Mouse (Mus musculus): ENCODE measurements at regions not wholly inside any gene's neighbourhood (a gene's known extent, or its start where the extent isn't known, plus 50 kb on each side); places are given as distances from the start of the nearest gene placed in this dataset.

- no peaks in the 10 kb centered on the region for H3K36me3 ChIP-seq (ENCODE audit: insufficient read depth, low read length)
- H3K27ac ChIP-seq (ENCODE audit: low read depth, low read length), result no peak overlapping the region
- H3K4me1 ChIP-seq (ENCODE audit: insufficient read depth, low read length), result no peaks in the 10 kb centered on the region
- H3K9me3 ChIP-seq (ENCODE audit: low read length), result no peaks in the 10 kb centered on the region
- H3K27me3 ChIP-seq (ENCODE audit: insufficient read depth, low read length), result no peaks in the 10 kb centered on the region
- H3K4me2 ChIP-seq (ENCODE audit: low read depth, low read length, poor library complexity, severe bottlenecking), result peak overlapping the region; percentile 47
- H3K4me3 ChIP-seq (ENCODE audit: low read depth, low read length), result peak overlapping the region; percentile 22; the same call in 1 of the 2 replicates
- no peak for TF ChIP-seq CTCF (IDR thresholded peaks at IDR 0.05)
- WGBS, result 73% methylated on average over 12 of the region's 12 CpGs
- ATAC-seq (ENCODE audit: low FRiP score), result 0 out of 2 replicates have a peak, but pooled peaks have one; percentile 15
- DNase-seq (ENCODE audit: low spot score), result no peak
- H3K9ac ChIP-seq (replicated peaks; ENCODE audit: low read length, poor library complexity, severe bottlenecking), result no peak overlapping the region
Observed at GRCm38 (mm10) chr10:111388545-111389320, 84.3 kb upstream of the Nap1l1 start.

- no peak overlapping the region for H3K4me3 ChIP-seq (ENCODE audit: low read depth, low read length)
- TF ChIP-seq CTCF (IDR thresholded peaks at IDR 0.05), result no peak
- H3K4me2 ChIP-seq (ENCODE audit: low read depth, low read length, poor library complexity, severe bottlenecking), result no peak overlapping the region
- no peaks in the 10 kb centered on the region for H3K4me1 ChIP-seq (ENCODE audit: insufficient read depth, low read length)
- WGBS, result 57% methylated on average over 9 of the region's 9 CpGs
- no peaks in the 10 kb centered on the region for H3K27me3 ChIP-seq (ENCODE audit: insufficient read depth, low read length)
- H3K36me3 ChIP-seq (ENCODE audit: insufficient read depth, low read length), result no peaks in the 10 kb centered on the region
- no peaks in the 10 kb centered on the region for H3K9me3 ChIP-seq (ENCODE audit: low read length)
- H3K27ac ChIP-seq (ENCODE audit: low read depth, low read length), result no peak overlapping the region
- ATAC-seq (ENCODE audit: low FRiP score) (no peak), DNase-seq (ENCODE audit: low spot score) (peak; percentile 52)
- H3K9ac ChIP-seq (replicated peaks; ENCODE audit: low read length, poor library complexity, severe bottlenecking), result no peak overlapping the region
Observed at GRCm38 (mm10) chr10:111389890-111390289, 83.1 kb upstream of the Nap1l1 start.

- 95% methylated on average over 9 of the region's 9 CpGs for WGBS
- DNase-seq (ENCODE audit: low spot score), result no peak
- Histone ChIP-seq H3K4me2 (ENCODE audit: low read depth, low read length, poor library complexity, severe bottlenecking) (no peak overlapping the region), H3K9ac (replicated peaks; ENCODE audit: low read length, poor library complexity, severe bottlenecking) (no peak overlapping the region), H3K27ac (ENCODE audit: low read depth, low read length) (no peak overlapping the region), H3K27me3 (ENCODE audit: insufficient read depth, low read length) (no peaks in the 10 kb centered on the region), H3K9me3 (ENCODE audit: low read length) (no peaks in the 10 kb centered on the region), H3K4me1 (ENCODE audit: insufficient read depth, low read length) (no peaks in the 10 kb centered on the region), H3K36me3 (ENCODE audit: insufficient read depth, low read length) (no peaks in the 10 kb centered on the region), H3K4me3 (ENCODE audit: low read depth, low read length) (no peak overlapping the region)
- no peak for TF ChIP-seq CTCF (IDR thresholded peaks at IDR 0.05)
- no peak for ATAC-seq (ENCODE audit: low FRiP score)
Observed at GRCm38 (mm10) chr10:111394421-111394820, 78.6 kb upstream of the Nap1l1 start.

GRCm38 (mm10) chr10:111405071-111405470, 68.0 kb upstream of the Nap1l1 start:
- Histone ChIP-seq H3K9ac (replicated peaks; ENCODE audit: low read length, poor library complexity, severe bottlenecking) (no peak overlapping the region), H3K4me1 (ENCODE audit: insufficient read depth, low read length) (no peaks in the 10 kb centered on the region), H3K4me3 (ENCODE audit: low read depth, low read length) (no peak overlapping the region), H3K9me3 (ENCODE audit: low read length) (no peaks in the 10 kb centered on the region), H3K36me3 (ENCODE audit: insufficient read depth, low read length) (no peaks in the 10 kb centered on the region), H3K27me3 (ENCODE audit: insufficient read depth, low read length) (no peaks in the 10 kb centered on the region), H3K27ac (ENCODE audit: low read depth, low read length) (no peak overlapping the region), H3K4me2 (ENCODE audit: low read depth, low read length, poor library complexity, severe bottlenecking) (no peak overlapping the region)
- WGBS, result 90% methylated on average over 6 of the region's 6 CpGs
- no peak for TF ChIP-seq CTCF (IDR thresholded peaks at IDR 0.05)
- ATAC-seq (ENCODE audit: low FRiP score), result no peak
- DNase-seq (ENCODE audit: low spot score), result no peak

GRCm38 (mm10) chr10:111408887-111409286, 64.1 kb upstream of the Nap1l1 start:
- H3K9ac ChIP-seq (replicated peaks; ENCODE audit: low read length, poor library complexity, severe bottlenecking), result no peak overlapping the region
- no peak for DNase-seq (ENCODE audit: low spot score)
- 85% methylated on average over 3 of the region's 3 CpGs for WGBS
- ATAC-seq (ENCODE audit: low FRiP score), result no peak
- H3K9me3 ChIP-seq (ENCODE audit: low read length), result no peaks in the 10 kb centered on the region
- H3K36me3 ChIP-seq (ENCODE audit: insufficient read depth, low read length), result no peaks in the 10 kb centered on the region
- no peak overlapping the region for H3K27ac ChIP-seq (ENCODE audit: low read depth, low read length)
- no peak overlapping the region for H3K4me2 ChIP-seq (ENCODE audit: low read depth, low read length, poor library complexity, severe bottlenecking)
- no peaks in the 10 kb centered on the region for H3K27me3 ChIP-seq (ENCODE audit: insufficient read depth, low read length)
- no peak for TF ChIP-seq CTCF (IDR thresholded peaks at IDR 0.05)
- no peak overlapping the region for H3K4me3 ChIP-seq (ENCODE audit: low read depth, low read length)
- no peaks in the 10 kb centered on the region for H3K4me1 ChIP-seq (ENCODE audit: insufficient read depth, low read length)

- Histone ChIP-seq H3K27ac (ENCODE audit: low read depth, low read length) (no peak overlapping the region), H3K4me3 (ENCODE audit: low read depth, low read length) (no peak overlapping the region), H3K4me1 (ENCODE audit: insufficient read depth, low read length) (no peaks in the 10 kb centered on the region), H3K9ac (replicated peaks; ENCODE audit: low read length, poor library complexity, severe bottlenecking) (no peak overlapping the region), H3K36me3 (ENCODE audit: insufficient read depth, low read length) (no peaks in the 10 kb centered on the region), H3K4me2 (ENCODE audit: low read depth, low read length, poor library complexity, severe bottlenecking) (no peak overlapping the region), H3K9me3 (ENCODE audit: low read length) (no peaks in the 10 kb centered on the region), H3K27me3 (ENCODE audit: insufficient read depth, low read length) (no peaks in the 10 kb centered on the region)
- TF ChIP-seq CTCF (IDR thresholded peaks at IDR 0.05), result no peak
- 74% methylated on average over 5 of the region's 5 CpGs for WGBS
- DNase-seq (ENCODE audit: low spot score) (no peak), ATAC-seq (ENCODE audit: low FRiP score) (no peak)
Observed at GRCm38 (mm10) chr10:111409497-111409896, 63.5 kb upstream of the Nap1l1 start.
